Mouse (Mus musculus) kidney, embryonic 14.5 days (tissue): ENCODE data around the gene Galntl6. TPM values are rescaled to one million over a fixed set of nuclear protein-coding genes. Genes with fewer than 3 reads are reported as not detected.

Source experiments
- ATAC-seq: fragments of 200-750 bp; cut with Nextera tagmentation; 2 replicates; pipeline ENCODE4 v1.8.0; 2017; ENCODE audit warnings: moderate number of reproducible peaks, mild to moderate bottlenecking, moderate TSS enrichment, moderate library complexity; ENCODE audit not compliant: low FRiP score, low TSS enrichment
- H3K27ac ChIP-seq: fragments of 300-500 bp; sonication (generic); 2 replicates; pipeline ENCODE4 v1.5.1; 2014; ENCODE audit warnings: low read depth, mild to moderate bottlenecking, low read length, moderate library complexity, mixed read lengths
- H3K27me3 ChIP-seq: fragments of 300-500 bp; sonication (generic); 2 replicates; pipeline ENCODE4 v1.6.1; 2014; ENCODE audit warnings: mild to moderate bottlenecking, low read length; ENCODE audit not compliant: control insufficient read depth, insufficient read depth
- H3K36me3 ChIP-seq: fragments of 300-500 bp; sonication (generic); 2 replicates; pipeline ENCODE4 v1.6.1; 2014; ENCODE audit warnings: low read length, mixed read lengths; ENCODE audit not compliant: control insufficient read depth, insufficient read depth
- H3K4me1 ChIP-seq: fragments of 300-500 bp; sonication (generic); 2 replicates; pipeline ENCODE4 v1.6.1; 2014; ENCODE audit warnings: low read length, mixed read lengths; ENCODE audit not compliant: control insufficient read depth, insufficient read depth
- H3K4me2 ChIP-seq: fragments of 300-500 bp; sonication (generic); replicated peaks from 2 replicates; pipeline ENCODE4 v1.6.1; 2014; ENCODE audit warnings: low read depth, mild to moderate bottlenecking, low read length
- H3K4me3 ChIP-seq: fragments of 300-500 bp; sonication (generic); 2 replicates; pipeline ENCODE4 v1.5.1; 2014; ENCODE audit warnings: mild to moderate bottlenecking, low read length
- H3K9ac ChIP-seq: fragments of 300-500 bp; sonication (generic); 2 replicates; pipeline ENCODE4 v1.6.1; 2014; ENCODE audit warnings: low read depth, mild to moderate bottlenecking, low read length, moderate library complexity
- H3K9me3 ChIP-seq: fragments of 300-500 bp; sonication (generic); 2 replicates; pipeline ENCODE4 v1.6.1; 2016; ENCODE audit warnings: low read length; ENCODE audit not compliant: control insufficient read depth
- WGBS: fragments of 180-500 bp; shearing (Covaris S2); extraction: QIAGEN DNeasy Blood & Tissue Kit; methylation state at CpG from one replicate; pipeline ENCODE4 v1.1.7; 2014; 5-methylcytosine and 5-hydroxymethylcytosine counted together
- polyA plus RNA-seq: library from polyadenylated mRNA; unstranded; fragments of >200 nt; fragmentation: Nextera tagmentation; extraction: Ambion mirVana; gene quantifications from 2 replicates; pipeline ENCODE4 v1.2.1, GENCODE M21; 2014

Galntl6 gene
- polyA plus RNA-seq, 1 experiment from 2014 or later = 2.1 TPM

DNA sequence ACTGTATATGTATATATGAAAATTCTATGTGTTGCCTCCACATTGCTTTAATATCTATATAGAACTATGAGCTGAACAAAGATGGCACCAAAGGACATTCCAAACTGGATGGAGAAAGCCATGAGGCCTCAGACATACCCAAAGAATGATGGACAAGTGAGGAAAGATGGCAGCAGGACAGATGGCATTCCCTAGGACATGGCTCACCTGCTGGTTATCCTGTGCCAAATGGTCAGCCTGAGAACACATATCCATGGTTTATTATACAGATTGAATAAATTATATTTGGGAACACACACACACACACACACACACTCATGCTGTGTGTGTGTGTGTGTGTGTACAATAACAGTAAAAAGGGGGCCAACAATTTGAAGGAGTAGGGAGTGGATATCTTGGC lies 1063.4 kb downstream of the Galntl6 start:
- H3K27ac ChIP-seq = no peak overlapping the region
- no peaks in the 10 kb centered on the region for H3K27me3 ChIP-seq
- H3K4me2 ChIP-seq = no peak overlapping the region
- no peak for ATAC-seq
- H3K9ac ChIP-seq = no peak overlapping the region
- H3K4me1 ChIP-seq = no peaks in the 10 kb centered on the region
- H3K4me3 ChIP-seq = no peak overlapping the region
- no peaks in the 10 kb centered on the region for H3K36me3 ChIP-seq
- no peaks in the 10 kb centered on the region for H3K9me3 ChIP-seq

DNA sequence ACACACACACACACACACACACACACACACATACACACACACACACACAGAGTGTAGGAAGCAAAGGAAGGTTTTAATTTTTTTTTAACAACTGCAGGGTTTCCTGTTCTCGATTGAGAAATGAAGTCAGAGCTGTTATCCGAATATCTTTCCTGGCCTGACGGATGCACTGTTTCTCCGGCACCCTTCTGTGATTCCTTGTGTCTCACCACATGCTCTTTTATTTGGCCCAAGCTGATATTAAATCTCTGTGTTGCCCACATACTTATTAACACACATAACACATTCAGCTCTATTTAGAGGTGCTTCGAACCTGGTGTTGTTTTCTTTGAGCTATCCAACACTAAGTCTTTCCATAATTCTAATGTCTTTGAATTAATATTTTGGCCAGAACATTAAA lies 1069.0 kb downstream of the Galntl6 start:
- 78% methylated on average over 5 of the region's 5 CpGs for WGBS
- Histone ChIP-seq H3K4me2 (no peak overlapping the region), H3K36me3 (no peaks in the 10 kb centered on the region), H3K9me3 (no peaks in the 10 kb centered on the region), H3K27ac (no peak overlapping the region), H3K4me3 (no peak overlapping the region), H3K9ac (no peak overlapping the region), H3K27me3 (no peaks in the 10 kb centered on the region), H3K4me1 (no peaks in the 10 kb centered on the region)
- ATAC-seq = no peak

DNA sequence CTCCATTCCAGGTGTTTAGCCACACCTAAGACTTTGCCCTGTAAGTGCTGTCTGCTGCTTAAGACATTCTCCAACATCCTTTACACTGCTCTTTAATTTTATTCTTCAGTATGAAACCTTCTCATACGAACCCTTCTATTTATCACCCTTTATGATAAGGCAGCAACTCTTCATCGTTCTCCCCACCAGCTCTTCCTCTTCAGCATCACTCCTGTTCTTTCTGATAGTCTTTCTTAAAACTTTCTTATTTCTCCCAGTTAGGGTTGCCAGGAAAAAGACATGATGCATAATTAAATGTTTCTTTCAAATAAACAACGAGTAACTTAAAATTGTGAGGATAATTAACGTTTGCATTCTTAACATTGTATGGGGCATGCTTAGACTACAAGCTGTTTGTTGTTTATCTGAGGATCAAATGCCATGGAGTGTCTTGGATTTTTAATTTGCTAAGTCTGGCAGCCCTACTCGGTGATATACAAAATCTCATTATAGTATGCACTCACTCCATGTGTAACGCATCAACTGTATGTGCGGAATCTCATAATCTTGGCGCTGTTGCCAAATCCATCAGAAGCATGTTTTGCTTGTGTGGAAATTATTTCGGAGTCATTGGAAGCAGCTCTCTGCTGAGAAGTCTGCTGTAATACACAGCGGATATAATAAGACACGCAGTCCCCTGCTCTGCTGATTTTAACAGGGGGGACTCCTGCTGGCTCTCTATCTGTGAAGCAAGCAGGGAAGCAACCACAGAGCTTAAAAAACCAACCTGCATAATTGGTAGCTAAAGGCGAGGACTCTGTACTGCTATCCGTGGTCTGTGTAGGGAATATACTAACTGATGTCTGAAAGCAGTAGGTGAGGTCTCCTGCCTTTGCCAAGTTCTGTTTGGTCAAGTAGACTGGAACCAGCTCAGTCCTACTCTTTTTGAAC lies 1069.7 kb downstream of the Galntl6 start:
- H3K36me3 ChIP-seq = no peaks in the 10 kb centered on the region
- no peaks in the 10 kb centered on the region for H3K4me1 ChIP-seq
- no peak overlapping the region for H3K4me3 ChIP-seq
- no peak for ATAC-seq
- no peak overlapping the region for H3K27ac ChIP-seq
- H3K4me2 ChIP-seq = no peak overlapping the region
- 83% methylated on average over 13 of the region's 13 CpGs for WGBS
- no peak overlapping the region for H3K9ac ChIP-seq
- no peaks in the 10 kb centered on the region for H3K27me3 ChIP-seq
- H3K9me3 ChIP-seq = no peaks in the 10 kb centered on the region

DNA sequence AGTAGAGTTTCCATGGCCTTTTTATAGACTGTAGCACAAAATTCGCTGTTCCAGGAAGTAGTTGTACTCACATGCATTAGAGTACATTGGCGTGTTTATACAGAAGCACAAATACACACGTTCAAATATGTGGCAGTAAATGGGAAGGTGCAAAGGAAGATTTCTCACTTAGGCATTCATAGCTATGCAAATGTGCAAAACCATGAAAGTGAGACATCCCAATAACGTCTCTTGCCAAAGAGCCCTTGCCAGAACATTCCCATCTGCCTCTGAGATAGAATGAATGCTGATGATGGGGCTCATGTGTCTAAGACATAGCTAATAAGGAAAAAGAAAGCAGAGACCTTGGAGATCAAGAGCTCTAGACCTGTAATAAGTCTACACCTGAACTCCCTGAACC lies 1071.0 kb downstream of the Galntl6 start:
- Histone ChIP-seq H3K9me3 (no peaks in the 10 kb centered on the region), H3K4me1 (no peaks in the 10 kb centered on the region), H3K27ac (no peak overlapping the region), H3K27me3 (no peaks in the 10 kb centered on the region), H3K9ac (no peak overlapping the region), H3K36me3 (no peaks in the 10 kb centered on the region), H3K4me2 (no peak overlapping the region), H3K4me3 (no peak overlapping the region)
- 85% methylated on average over 4 of the region's 4 CpGs for WGBS
- no peak for ATAC-seq

DNA sequence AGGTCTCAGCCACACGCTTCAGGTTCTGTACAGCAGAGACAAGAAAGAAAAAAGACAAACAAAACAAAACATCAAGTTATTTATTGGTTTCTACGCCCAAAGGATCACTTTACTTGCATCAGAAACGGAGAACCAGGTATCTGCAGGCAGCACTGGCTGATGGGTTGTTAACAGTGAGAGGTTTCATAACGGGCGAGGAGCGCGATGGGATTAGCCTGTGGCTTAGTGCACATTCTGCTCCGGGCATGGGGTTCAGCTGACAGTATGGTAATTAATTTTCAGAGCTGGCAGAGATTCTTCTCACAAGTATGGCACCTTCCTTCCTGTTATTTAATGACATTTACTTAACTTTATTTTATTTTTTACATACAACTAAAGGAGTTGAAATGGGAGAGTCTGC lies 1075.1 kb downstream of the Galntl6 start:
- no peak for ATAC-seq
- no peak overlapping the region for H3K9ac ChIP-seq
- WGBS = 60% methylated on average over 8 of the region's 8 CpGs
- H3K4me1 ChIP-seq = no peaks in the 10 kb centered on the region
- no peaks in the 10 kb centered on the region for H3K27me3 ChIP-seq
- no peak overlapping the region for H3K4me2 ChIP-seq
- no peak overlapping the region for H3K4me3 ChIP-seq
- H3K9me3 ChIP-seq = no peaks in the 10 kb centered on the region
- H3K27ac ChIP-seq = no peak overlapping the region
- no peaks in the 10 kb centered on the region for H3K36me3 ChIP-seq

DNA sequence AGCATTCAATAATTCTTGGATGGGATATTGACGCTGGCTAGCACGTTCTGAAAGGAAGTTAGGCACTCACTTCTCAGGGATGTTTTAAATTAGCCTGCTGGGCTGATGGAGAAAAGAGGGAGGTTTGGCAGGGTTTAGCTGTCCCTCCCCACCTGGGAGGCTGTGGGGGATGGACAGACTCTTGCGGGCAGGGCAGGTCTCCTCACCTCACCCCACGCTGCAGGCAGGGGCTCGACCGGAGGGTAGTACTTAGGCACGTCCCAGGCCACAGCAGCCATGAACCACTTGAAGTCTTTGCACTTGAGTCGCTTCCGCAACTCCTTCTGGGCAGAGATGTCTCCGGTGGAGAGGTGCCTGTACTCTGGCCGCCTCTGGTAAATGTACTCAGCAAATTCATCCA lies 1075.5 kb downstream of the Galntl6 start:
- ATAC-seq = no peak
- Histone ChIP-seq H3K4me2 (no peak overlapping the region), H3K27ac (no peak overlapping the region), H3K27me3 (no peaks in the 10 kb centered on the region), H3K36me3 (no peaks in the 10 kb centered on the region), H3K4me1 (no peaks in the 10 kb centered on the region), H3K4me3 (no peak overlapping the region), H3K9ac (no peak overlapping the region), H3K9me3 (no peaks in the 10 kb centered on the region)
- 54% methylated on average over 11 of the region's 11 CpGs for WGBS

DNA sequence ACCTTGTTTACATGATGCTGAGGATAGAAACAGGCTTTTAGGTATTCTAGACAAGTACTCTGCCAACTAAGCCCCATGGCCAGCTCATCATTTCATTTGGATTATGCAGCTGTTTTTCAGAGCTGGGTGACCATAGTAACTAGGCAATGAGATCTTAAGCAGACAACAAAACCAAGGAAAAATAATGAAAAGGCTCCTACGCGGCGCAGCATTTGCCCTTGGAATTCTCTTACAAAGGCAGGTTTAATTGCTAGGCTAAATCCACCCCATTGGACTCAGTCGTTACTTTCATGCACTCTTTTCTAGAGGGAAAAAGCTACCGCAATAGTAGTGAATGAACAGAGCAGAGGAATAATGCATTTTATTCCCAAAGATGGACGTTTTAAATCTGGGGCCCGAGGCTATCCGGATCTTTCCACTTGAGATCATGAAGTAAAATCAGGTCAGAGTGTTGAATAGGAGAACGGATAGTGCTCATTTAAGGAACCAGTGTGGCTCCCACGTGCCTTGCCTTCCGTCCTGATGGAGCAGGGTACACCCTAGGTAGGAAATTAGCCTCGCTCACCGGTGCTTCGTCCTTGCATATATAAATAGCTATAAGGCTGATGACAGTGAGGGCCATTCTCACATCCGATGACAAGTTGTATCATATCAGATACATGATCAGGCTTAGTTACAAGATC lies 1076.1 kb downstream of the Galntl6 start:
- Histone ChIP-seq H3K4me1 (no peaks in the 10 kb centered on the region), H3K27me3 (no peaks in the 10 kb centered on the region), H3K4me2 (no peak overlapping the region), H3K4me3 (no peak overlapping the region), H3K36me3 (no peaks in the 10 kb centered on the region), H3K9ac (no peak overlapping the region), H3K9me3 (no peaks in the 10 kb centered on the region), H3K27ac (no peak overlapping the region)
- WGBS = 87% methylated on average over 15 of the region's 15 CpGs
- ATAC-seq = no peak

DNA sequence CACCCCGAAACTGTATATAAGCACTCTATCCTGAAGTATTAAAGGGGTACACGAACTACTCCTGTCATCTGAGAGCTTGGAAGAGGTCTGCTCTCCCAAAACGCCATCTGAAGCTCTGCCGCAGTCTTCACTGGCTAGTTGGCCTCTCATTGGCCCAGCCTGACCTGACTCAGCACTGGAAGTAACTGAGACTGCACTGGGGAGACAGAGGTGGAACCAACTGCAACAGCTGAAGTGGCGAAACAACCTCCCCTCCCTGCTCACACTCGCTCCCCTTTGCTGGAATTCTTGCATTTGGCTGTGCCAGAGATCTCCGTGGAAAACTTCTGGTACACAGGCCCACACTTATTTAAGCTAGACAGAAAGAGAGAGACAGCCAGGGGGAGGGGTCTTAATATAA lies 1089.3 kb downstream of the Galntl6 start:
- Histone ChIP-seq H3K27ac (no peak overlapping the region), H3K4me3 (no peak overlapping the region), H3K36me3 (no peaks in the 10 kb centered on the region), H3K4me1 (no peaks in the 10 kb centered on the region), H3K9me3 (no peaks in the 10 kb centered on the region), H3K9ac (no peak overlapping the region), H3K27me3 (no peaks in the 10 kb centered on the region), H3K4me2 (no peak overlapping the region)
- WGBS = 49% methylated on average over 7 of the region's 7 CpGs
- no peak for ATAC-seq

DNA sequence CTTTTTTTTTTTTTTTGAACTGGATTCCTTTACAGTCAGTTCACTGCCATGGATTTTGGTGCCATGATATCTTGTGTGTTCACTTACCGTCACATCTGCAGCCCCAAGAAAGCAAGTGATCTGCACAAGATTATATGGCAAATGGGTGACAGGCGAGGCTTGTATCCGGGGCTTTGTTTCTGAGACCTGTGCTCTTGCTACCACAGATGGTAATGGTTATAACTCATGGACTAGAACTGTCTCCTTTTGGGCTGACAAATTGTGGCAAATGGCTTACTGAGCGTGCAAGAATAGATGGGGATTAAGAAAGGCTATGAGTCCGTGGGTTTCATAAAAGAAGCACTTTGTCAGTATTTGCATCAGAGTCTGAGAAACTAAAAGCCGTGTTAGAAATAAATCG lies 1096.4 kb downstream of the Galntl6 start:
- H3K36me3 ChIP-seq = no peaks in the 10 kb centered on the region
- no peak overlapping the region for H3K27ac ChIP-seq
- no peaks in the 10 kb centered on the region for H3K27me3 ChIP-seq
- WGBS = 67% methylated on average over 7 of the region's 7 CpGs
- H3K9me3 ChIP-seq = no peaks in the 10 kb centered on the region
- H3K9ac ChIP-seq = no peak overlapping the region
- no peaks in the 10 kb centered on the region for H3K4me1 ChIP-seq
- no peak overlapping the region for H3K4me2 ChIP-seq
- H3K4me3 ChIP-seq = no peak overlapping the region
- ATAC-seq = no peak
